Mouse (Mus musculus) hindlimb bud, embryonic 11.5 days (tissue): ENCODE results near the gene St6gal1.

Experiments used
- DNase-seq: peaks from one replicate; pipeline ENCODE4 v3.0.0-alpha.2; 2012; ENCODE audit warnings: low read depth, low spot score; ENCODE audit errors: extremely low spot score

St6gal1 gene

DNA sequence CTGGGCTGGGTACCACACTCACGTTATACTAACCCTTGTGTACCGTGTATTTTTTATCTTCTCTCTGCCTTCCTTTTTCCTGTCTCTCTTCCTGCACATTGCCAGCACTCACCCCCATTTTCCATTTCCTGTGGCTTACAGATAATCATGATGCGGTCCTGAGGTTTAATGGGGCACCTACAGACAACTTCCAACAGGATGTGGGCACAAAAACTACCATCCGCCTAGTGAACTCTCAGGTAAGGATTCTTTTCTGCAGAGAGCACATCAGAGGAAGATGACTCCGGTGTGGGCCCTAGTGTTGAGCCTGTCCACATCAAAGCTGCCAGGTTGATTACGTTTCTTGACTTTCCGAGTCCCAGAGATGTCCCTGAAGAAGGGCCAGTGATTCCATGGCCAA lies 103.7 kb downstream of the St6gal1 start:
- no peak for DNase-seq

DNA sequence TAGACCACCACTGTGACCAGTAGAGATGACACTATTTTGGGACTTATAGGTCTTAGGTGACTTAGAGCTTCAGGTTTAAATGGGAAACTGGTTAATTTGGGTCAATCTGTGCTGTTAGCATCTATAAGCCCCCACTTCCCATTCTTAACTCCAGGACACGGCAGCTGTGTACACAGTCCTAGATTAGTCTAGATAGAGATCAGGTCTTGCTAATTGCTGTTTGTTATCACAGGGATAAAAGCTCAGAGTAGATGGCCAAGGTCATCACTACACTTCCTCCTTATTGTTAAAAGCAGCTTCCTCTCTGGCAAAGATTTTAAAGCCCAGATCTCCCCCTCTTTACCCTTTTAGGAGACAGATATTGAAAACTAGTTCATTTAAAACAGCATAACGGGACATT lies 107.6 kb downstream of the St6gal1 start:
- DNase-seq, result no peak

DNA sequence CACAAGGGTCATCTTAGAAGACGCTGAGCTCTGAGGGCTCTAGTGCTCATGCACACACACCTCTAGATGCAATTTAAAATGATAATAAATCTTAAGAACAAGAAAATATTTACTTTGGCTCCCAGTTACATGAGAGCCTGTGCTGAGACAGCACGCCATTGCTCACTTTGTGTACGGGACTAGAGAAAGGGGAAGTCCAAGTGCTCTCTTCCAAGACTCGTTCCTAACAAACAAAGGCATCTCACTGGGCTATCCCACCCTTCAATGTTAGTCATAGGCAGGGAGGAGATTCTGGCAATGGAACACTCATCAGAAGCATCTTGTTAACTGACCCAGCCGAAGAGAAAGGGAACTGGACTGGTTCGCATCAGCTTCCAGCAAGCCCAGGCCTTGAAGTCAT lies 108.1 kb downstream of the St6gal1 start:
- no peak for DNase-seq

DNA sequence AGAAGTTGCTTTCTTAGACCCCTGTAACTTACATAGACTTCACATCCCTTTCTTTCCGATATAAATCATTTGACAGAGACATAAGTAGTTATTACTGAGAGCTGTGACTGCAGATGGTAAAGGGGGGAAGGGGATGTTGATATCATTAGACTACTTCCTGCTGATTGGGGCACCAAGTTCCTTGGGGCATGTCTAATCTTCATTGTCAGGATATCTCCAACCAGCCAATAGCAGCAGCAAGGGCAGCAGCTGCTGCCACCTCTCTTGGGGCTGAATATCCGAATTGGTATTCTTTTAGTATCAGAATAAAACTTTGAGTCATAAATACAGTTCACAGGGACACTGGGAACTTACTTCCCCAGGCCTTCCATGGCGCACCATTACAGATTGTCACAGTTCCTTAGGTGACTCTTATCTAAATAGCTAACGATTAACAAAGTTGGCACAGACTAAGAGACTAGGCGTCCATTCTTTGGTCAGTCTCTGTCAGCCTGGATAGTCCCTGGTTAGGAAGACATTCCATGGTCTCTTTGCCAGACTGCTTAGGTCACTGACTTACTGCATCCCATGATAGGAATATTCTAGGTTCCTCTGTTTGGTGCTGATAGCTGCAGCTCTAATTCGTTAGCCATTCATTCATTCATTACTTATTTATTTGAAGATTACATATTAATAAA lies 109.5 kb downstream of the St6gal1 start:
- DNase-seq, result no peak

DNA sequence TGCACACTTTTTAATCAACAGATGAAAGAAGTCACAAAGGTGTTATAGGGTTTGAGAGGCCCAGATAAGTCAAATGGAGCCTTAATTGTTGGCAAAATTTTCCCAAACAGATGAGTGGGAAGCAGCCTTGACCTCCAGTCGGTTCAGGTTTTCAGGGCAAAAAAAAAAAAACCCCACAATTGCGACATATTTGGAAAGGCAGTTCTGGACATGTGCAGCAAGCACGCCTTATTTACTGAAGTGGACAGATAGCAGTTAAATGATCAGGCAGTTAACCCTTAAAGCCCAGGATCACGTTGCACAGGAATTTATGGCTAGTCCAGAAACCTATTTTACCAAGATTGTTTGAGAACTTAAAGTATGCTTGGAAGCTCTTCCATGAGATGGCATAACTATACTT lies 112.8 kb downstream of the St6gal1 start:
- no peak for DNase-seq

DNA sequence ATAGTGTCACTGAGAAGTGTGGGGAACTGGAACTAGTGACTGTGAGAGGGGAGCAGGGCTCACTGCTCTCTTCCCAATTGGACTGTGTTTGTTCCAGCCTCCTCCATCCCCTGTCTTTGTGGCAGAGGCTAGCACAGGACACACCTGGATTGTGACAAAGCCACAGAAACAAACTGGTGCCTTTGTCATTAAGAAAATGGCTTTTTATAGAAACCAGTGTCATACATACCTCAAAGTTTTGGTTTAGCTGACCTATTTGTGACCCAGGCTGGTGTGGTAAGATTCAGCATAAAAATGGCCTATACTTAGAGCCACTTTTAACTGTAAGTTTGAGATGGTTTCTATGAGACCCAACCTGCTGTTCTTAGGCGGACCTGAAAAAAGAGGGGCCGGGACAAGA lies 116.7 kb downstream of the St6gal1 start:
- DNase-seq, result no peak

DNA sequence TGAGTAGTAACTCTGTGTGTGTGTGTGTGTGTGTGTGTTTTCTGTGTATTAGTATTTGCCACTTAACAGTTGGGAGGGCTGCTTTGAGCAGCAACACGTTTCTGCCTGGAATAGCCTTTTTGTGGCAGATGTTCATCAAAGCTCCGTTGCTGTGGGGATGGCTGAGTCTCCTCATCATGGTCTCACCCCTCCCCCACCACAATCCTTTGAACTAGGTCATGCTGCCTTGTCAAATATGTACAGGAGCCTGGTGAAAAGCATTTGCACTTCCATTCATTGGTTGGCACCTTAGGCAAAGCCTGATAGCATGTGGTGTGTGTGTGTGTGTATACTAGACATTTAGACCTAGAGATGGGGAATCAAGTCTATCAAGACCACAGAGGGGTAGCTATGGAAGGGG lies 126.3 kb downstream of the St6gal1 start:
- DNase-seq, result no peak

DNA sequence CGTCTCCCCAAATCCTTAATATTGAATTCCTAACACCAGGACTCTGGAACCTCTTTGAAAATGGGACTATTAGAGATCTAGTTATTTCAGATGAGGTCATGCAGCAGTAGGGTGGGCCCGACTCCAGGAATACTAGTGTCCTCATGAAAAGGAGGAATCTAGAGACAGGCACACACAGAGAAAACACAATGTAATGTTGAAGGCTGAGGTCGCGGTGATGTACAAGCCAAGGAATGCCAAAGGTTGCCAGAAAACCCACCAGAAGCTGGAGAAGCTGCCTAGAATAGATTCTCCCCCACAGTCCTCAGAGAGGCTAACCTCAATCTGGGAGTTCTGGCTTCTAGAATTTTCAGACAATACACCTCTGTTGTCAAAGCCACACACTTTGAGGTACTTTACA lies 136.5 kb downstream of the St6gal1 start:
- DNase-seq, result no peak

DNA sequence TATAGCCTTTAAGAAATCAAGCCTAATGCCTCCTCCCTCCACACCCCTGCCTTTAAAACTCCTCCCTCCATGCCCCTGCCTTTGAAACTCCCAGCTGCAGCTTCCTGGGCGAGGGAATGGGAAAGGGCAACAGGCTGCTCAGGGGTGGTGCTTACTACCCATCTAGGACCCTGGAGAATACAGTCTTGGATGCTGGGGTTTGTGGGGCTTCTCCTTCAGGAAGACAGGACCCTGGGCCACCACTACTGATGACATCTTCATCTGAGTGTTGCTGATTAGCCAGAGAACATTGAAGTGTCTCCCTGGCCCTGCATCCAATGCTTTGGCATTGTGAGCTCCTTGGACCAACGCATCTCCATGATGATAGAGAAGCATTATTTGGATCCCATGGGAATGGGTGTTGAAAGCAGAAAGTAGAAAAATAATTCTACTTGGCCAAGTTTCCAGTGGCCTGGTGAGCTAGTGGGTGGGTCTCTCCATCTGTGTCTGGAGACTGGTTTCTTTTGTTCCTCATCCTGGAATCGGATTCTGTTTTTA lies 137.0 kb downstream of the St6gal1 start:
- no peak for DNase-seq

DNA sequence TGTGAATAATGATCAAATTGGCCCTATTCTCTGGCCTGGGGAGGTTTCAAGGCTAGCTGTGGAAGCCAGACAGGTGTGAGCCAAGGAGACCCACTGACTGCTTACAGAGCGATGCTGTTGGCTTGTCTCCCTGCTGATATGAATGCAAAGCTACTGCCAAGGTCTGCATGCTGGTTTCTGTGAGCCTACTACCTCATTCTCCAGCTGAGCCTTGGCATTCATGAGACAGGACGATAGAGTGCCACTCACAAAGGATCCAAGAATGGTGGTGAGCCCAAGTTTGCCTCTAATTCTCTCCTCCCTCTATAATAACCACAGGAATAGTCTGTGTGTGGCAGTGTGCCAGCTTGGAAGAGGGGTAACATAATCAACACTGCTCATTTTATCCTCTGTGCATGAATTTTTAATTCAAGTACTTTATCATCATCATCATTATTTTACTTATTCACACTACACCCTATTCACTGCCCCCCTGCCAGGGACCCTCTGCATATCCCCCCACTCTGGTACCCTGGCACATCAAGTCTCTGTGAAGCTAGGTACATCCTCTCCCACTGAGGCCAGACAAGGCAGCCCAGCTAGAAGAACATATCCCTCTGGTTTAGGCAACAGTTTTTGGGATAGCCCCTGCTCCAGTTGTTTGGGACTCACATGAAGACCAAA lies 139.9 kb downstream of the St6gal1 start:
- no peak for DNase-seq

DNA sequence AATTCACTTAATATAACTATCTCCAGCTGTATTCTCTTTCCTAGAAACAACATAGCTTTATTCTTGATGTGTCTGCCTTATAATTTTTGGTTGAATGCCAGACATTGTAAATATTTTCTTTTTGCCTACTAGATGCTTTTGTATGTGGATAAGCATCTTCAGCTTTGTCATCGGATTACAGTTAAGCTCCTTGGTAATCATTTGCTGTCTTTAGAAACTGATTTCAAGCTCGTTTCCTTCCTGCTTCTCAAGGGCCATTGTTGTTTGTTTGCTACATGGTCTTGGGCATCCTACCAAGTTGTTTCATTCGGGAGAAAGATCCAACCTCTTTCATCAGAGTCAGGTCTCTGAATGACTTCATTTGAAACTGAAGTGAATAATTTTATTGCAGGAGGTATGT lies 144.6 kb downstream of the St6gal1 start:
- DNase-seq, result no peak

DNA sequence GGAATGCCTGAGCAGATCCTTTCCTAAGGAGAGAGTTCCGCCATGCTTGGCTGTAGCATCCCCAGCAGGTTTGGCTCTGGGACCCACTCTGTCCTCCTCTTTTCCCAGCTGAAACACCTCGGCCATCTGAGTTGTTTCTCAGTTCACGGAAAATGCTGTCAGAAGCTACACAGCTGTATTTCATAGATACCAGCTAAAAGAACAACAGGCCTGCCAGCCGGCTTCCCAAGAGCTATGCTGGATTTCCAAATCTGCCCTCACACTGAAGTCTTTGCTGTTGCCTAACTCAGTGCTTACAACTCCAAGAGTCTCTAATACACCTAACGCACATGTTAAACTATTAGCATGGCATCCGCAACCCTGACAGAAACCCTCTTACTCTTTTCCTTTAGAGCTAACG lies 146.2 kb downstream of the St6gal1 start:
- DNase-seq, result no peak

DNA sequence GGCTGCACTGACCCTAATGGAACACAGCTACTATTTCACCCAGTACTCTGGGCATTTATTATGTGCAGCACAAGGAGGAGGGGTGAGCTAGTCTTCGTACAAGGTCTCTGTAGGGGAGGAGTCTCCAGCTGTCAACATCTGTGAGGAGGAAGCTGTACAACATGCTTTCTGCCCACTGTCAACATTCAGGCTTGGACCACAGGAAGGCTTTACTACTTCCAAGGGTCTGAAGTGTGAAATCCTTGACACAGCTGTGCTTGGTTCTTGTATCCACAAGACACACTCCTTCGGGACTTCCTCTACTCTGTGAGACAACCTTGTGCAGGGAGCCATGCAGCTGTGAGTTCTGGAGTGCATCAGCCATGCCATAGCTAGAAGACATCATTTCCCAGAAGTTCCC lies 147.8 kb downstream of the St6gal1 start:
- DNase-seq, result no peak

DNA sequence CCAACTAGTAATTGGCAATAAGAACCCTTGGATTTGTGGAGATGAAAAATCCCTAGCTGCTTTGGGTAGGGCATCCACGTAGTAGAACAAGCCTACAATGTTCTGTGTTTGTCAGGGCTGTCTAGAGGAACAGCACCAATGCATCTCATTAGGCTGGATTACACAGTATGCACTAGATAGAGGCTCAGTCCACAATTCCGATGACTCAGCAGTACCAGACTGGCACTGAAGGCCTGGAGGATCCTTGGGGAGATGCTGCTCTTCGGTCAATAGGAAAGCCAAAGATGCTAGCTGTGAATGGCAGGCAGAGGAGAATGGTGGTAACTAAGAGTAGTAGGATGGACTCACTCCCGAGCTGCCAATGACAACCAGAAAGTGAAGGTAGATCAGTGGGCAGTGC lies 149.5 kb downstream of the St6gal1 start:
- no peak for DNase-seq

DNA sequence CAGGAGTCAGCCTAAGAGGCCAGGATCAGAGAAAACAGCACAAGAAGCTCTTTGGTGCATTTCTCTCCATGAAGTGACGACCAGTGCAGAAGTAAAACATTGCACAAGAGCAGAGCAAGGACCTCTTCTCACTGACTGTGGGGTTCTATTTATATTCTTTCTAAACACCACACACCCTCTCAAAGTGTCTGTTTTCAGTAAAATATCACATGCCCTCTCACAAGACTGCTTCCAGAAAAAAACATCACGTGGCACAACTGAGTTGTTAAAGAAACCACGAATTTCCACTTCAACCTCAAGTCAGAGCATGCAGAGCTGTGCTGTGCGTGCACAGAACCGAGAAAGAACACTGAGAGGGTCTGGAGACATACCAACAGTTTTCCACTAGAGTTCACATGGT lies 150.4 kb downstream of the St6gal1 start:
- DNase-seq, result no peak

DNA sequence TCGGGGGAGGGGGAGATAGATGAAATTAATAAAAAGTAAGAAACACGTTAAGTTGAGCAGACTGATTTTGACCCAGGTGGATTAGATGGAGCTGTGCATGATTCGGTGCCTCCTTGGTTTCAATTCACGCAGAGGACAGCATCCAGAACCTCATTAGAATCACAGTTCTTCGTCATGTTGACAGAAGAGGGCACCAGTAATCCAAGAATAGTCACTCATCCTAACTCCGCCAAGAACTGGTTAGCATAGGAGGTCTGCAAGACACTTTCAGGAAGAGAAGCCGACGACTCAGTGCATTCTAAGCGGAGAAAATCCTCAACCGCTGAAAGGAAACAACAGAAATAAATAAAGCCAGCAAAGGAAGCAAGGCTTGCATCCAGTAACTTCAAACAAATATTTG lies 151.6 kb downstream of the St6gal1 start:
- no peak for DNase-seq

DNA sequence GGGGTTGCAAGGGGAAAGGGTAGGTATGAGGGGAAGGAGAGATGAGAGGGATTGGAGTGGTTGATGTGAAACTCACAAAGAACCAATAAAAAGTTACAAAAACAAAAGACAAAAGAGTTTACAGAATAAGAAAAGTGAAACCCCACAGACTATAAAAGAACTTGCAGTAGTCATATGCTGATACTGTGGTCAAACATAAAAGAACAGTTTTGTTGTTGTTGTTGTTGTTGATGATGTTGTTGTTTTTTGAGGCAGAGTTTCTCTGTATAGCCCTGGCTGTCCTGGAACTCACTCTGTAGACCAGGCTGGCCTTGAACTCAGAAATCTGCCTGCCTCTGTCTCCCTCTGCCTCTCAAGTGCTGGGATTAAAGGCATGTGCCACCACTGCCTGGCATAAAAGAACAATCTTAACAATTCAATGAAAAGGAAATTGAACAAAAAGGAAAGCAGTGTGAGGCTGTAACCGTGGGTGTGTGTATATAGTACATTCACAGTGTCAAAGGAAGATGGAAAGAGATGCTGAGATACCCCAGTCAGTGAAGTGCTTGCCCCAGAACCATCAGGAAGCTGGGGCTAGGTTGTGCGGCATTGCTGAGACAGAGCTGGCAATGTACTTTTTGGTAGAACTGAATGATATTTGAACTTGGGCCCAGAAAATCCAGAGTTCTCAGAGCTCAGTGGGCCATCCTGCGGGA lies 155.1 kb downstream of the St6gal1 start:
- no peak for DNase-seq

DNA sequence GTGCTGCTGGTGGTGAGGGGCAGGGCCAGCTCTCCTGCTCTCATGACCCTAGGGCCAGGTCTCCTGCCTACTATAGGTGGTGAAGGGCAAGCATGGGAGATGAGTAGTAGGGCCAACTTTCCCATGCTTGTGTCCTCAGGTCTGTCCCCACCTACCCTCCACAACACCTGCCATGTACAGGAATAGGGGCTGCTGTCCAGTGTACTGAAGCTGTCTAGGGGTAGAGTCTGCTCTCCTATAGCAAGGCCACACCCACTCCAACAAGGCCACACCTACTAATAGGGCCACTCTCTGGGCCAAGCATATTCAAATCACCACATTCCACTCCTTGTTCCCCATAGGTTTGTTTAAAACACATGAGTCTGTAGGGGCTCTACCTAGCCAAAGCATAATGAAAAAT lies 159.8 kb downstream of the St6gal1 start:
- DNase-seq, result no peak

DNA sequence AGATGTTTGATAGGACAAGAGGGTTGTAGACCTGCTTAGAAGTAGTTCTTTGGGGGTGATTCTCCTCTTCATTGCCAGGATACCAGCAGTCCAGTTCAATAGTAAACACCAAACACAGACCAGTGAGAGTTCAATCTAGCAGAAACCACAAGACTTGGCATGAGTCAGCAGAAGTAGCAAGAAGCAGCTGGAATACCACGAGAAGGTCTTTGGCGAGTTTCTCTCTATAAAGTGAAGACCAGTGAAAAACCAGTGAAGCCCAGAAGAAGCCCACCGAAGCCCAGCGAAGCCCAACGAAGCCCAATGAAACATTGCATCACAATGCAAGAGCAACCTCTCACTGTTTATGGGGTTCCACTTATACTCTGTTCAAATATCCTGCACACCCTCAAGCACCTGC lies 173.4 kb downstream of the St6gal1 start:
- DNase-seq, result no peak

DNA sequence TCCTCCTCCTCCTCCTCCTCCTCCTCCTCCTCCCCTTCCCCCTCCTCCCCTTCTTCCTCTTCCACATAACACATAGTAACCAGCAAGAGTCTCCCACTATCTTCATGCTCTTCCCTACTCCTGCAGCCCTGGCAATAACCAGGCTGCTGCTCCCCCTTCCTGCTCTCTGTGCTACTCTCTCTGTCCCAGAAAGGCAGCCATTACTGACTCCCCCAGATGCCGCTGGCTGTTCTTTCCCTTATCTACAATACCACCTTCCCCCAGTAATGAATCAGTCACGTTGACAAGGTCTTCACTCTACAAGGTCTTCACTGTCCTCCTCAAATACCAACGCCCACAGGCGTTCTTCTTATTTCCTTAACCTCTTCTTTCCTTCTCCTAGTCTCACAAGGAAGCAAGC lies 176.9 kb downstream of the St6gal1 start:
- no peak for DNase-seq

DNA sequence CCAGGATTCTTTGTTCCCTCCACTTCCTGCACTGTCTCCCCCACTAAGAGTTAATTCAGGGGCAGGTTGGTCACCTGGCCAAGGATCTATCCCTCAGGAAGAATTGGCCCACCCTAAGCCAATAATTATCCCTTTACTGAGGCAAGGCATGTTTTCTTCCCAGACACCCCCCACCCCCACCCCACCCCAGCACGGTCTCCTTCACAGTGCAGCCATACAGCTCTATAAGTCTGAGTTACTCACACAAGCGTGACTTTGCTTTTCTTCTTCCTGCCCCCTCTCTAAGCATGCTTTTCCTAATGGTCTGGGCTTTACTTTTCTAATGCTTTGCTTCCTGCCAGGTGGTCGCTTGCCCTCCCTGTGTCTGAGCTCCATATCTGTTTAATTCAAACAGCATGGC lies 177.4 kb downstream of the St6gal1 start:
- no peak for DNase-seq
